Mouse (Mus musculus): ENCODE data around the gene Sfxn3. TPM values are rescaled to one million over a fixed set of nuclear protein-coding genes. Genes with fewer than 3 reads are reported as not detected.

Sfxn3 gene
- total RNA-seq (2021): 100 to 1,000 TPM in 1 of 2 experiments, 10 to 100 TPM in 1; 89.4 to 103 TPM
- long read RNA-seq, transcript Sfxn3-201 (11 exons, 2,867 nt): major isoform, 105 of 167 reads
- long read RNA-seq, partial matches to known transcripts: 36 of 167 reads
- long read RNA-seq, other reads (novel, unspliced or antisense): 26 of 167 reads

- DNase-seq (ENCODE audit: low spot score in 2 of 2): peak; percentile 90 to 93
Observed at GRCm38 (mm10) chr19:45047417-45047934, at the start of gene Sfxn3. Gene Sfxn3 (plus strand): TSS chr19:45047503.

- DNase-seq (ENCODE audit: low spot score in 2 of 2): no peak
Observed at GRCm38 (mm10) chr19:44997786-44998185, 49.5 kb upstream of the Sfxn3 start.

- DNase-seq (ENCODE audit: low spot score in 2 of 2): no peak
Observed at GRCm38 (mm10) chr19:44999647-45000046, 47.7 kb upstream of the Sfxn3 start.

GRCm38 (mm10) chr19:45002301-45002700 is 45.0 kb upstream of the Sfxn3 start:
- no peak for DNase-seq (ENCODE audit: low spot score in 2 of 2)

- DNase-seq (ENCODE audit: low spot score in 2 of 2): no peak
Observed at GRCm38 (mm10) chr19:45003740-45004516, 43.4 kb upstream of the Sfxn3 start.

- DNase-seq (ENCODE audit: low spot score in 2 of 2): no peak
Observed at GRCm38 (mm10) chr19:45005444-45005843, 41.9 kb upstream of the Sfxn3 start, which contains the start of gene Twnk. Gene Twnk (plus strand): TSS chr19:45005663.

- DNase-seq (ENCODE audit: low spot score in 2 of 2): peak; percentile 94 to 96
Observed at GRCm38 (mm10) chr19:45005957-45006712, 41.2 kb upstream of the Sfxn3 start, which contains the start of gene Mrpl43. Gene Mrpl43 (minus strand): TSS chr19:45006442.

- DNase-seq (ENCODE audit: low spot score in 2 of 2): no peak
Observed at GRCm38 (mm10) chr19:45007021-45007420, 40.3 kb upstream of the Sfxn3 start.

- no peak for DNase-seq (ENCODE audit: low spot score in 2 of 2)
Observed at GRCm38 (mm10) chr19:45007425-45008191, 39.7 kb upstream of the Sfxn3 start.

GRCm38 (mm10) chr19:45010646-45011045 is 36.7 kb upstream of the Sfxn3 start:
- DNase-seq (ENCODE audit: low spot score in 2 of 2): no peak

GRCm38 (mm10) chr19:45012219-45012618 is 35.1 kb upstream of the Sfxn3 start:
- no peak for DNase-seq (ENCODE audit: low spot score in 2 of 2)

GRCm38 (mm10) chr19:45012636-45013035 is 34.7 kb upstream of the Sfxn3 start:
- peak in 1 of 2 experiments; percentile 60 for DNase-seq (ENCODE audit: low spot score in 2 of 2)

- no peak for DNase-seq (ENCODE audit: low spot score in 2 of 2)
Observed at GRCm38 (mm10) chr19:45013581-45014225, 33.6 kb upstream of the Sfxn3 start.

- DNase-seq (ENCODE audit: low spot score in 2 of 2): no peak
Observed at GRCm38 (mm10) chr19:45014335-45014971, 32.9 kb upstream of the Sfxn3 start, which contains the start of gene Lzts2. Gene Lzts2 (plus strand): TSS chr19:45014414.

- no peak for DNase-seq (ENCODE audit: low spot score in 2 of 2)
Observed at GRCm38 (mm10) chr19:45014981-45015402, 32.3 kb upstream of the Sfxn3 start.

GRCm38 (mm10) chr19:45015518-45016281 is 31.6 kb upstream of the Sfxn3 start:
- DNase-seq (ENCODE audit: low spot score in 2 of 2): no peak

GRCm38 (mm10) chr19:45016341-45017215 is 30.7 kb upstream of the Sfxn3 start:
- DNase-seq (ENCODE audit: low spot score in 2 of 2): peak in 1 of 2 experiments; percentile 62

GRCm38 (mm10) chr19:45017216-45017771 is 30.0 kb upstream of the Sfxn3 start:
- DNase-seq (ENCODE audit: low spot score in 2 of 2): peak in 1 of 2 experiments; percentile 77
